Mouse (Mus musculus) 3134 (cell line): ENCODE results near the gene Crhr2.

Source experiments
- DNase-seq: peaks from one replicate; pipeline ENCODE4 v3.0.0-alpha.2; 2011; ENCODE audit warnings: low spot score; ENCODE audit not compliant: insufficient read length; ENCODE audit errors: extremely low read depth

Gene Crhr2

DNA sequence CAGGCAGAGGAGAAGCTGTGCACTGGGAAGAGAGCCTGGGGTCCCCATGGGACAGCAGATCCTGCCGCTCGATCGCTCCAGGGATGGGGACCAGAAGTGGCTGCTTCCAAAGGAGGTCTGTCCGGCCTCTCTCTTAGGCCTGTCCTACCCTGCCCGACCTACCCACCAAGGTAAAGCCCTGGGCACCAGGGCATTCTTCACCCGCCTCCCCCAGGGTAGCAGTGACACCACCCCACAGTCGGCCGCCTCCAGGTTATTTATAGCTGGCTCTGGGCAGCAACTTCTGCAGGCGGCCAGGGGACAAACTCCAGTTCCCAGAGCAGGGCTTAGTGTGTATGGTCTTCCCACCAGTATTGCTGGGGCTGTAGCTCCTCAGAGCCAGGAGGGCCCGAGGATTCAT is at the start of gene Crhr2:
Crhr2 (minus strand) TSS at position 223 of the 400 bp plus-strand sequence.
- DNase-seq = no peak

DNA sequence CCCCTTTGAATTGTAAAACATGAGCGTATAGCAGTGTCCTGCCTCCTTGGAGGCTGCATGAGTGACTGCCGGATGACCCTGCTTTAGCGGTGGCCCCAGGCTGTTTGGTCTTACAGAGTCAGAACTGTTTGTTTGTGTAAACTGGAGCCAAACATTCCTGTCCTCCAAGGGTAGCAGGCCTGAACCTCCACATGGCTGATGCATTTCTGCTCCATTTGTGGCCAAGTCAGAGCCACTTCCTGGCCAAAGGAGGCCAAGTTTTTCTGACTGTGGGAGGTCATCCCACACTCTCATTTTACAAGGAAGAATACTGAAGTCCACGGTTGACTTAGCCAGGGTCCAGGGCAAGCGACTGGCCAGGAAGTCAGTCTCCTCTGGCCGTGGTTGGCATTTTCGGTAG is 46.7 kb upstream of the Crhr2 start:
- peak; percentile 75 for DNase-seq

DNA sequence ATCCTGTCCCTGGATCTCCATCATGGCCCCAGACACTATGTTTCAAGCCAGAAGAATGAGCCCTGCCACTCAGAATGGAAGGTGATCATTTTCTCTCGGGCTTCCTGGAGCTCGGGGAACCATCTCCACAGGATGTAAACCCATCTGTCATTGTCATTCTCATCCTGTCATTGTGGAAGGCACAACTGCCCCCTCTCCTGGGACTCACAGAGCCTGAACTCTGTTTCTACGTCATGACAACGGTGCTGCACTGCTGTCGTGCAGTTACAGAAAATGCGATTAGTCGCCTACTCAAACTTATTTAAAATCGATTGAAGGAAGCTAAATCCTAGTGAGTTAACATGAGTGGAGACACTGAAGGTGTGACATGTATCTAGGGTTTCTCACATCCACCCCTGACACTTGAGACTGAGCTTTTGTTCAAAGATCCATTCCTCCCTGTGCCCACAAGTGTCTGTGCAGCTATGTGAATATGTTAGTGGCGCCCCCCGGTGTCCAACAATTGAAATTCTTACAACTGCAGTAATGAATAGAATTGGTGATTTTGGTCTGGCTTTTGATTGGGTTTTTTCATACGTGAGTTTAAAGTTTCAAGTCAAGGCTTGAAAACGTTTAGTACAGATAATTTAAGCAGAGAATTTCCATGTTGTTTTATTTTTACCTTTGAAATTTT is 44.4 kb upstream of the Crhr2 start:
- no peak for DNase-seq

DNA sequence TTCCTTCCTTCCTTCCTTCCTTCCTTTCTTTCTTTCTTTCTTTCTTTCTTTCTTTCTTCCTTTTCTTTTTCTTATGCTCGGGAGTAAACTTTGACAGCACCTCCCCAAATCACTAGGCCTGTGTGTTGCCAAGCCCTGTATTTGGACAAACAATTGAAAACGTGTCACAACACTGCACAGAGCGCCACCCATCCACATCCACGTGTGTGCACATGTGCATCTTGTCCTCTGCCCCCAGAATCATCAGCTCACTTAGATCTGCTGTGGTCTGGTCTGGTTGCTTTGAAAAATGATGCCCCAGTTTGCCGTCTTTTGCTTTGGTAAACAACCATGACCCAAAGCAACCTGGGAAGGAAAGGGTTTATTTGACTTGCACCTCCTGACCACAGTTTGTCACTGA is 43.1 kb upstream of the Crhr2 start:
- DNase-seq = no peak

DNA sequence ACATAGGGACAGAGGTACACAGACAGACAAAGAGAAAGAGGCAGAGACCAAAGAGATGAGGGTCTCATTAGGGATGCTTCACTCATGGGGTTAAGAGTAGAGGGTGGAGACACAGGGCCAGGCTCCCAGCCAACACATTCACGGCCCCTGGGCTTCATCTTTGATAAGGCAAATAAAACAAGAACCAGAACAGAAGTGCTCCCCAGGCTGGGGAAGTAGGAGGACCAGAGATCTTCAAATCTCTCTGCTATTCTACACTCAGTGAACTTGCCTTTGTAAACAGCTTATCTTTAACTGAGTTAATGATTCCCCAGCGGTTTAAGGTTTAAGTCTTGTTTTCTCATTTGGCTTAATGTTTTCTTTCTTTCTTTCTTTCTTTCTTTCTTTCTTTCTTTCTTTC is 42.6 kb upstream of the Crhr2 start:
- DNase-seq = no peak

DNA sequence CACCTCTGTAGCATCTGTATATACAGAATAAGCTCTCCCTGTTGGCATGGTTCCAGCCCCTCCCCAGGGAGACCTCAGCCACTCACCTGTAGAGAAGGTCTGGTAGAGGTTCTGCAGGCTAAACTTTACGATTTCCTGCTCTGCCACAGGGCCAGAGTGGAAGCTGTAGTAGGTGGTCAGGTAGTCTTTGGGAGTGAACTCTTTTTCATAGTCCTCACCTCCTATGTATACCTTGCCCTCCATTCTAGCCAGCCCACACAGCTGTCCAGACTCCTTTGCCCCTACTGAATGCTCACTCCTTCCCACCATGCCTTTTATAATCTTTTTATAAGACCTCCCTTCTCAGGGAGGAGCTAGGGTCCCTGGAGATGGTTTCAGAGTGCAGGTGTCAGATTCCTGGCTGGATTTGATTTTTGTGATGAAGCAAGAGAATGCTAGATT is 41.9 kb upstream of the Crhr2 start, which contains the start of gene Inmt:
Inmt (minus strand) TSS at position 303 of the 441 bp plus-strand sequence.
- DNase-seq = no peak

DNA sequence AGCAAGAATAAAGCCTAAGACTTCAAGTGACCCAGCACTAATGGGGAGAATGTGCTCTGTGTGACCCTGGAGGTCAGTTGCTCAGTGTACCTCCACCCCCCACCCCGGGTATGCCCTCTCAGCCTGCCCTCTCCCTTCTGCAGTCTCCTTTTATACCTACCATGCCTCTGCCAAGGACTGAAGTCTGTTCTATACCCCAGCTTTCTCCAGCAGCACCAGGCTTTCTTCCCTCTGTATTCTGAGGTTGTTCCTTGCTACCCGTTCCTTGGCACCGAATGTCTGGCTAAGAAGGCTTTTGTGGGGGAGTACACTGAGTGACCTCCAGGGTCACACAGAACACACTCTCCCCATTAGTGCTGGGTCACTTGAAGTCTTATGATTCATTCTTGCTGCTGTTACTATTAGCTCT is 41.1 kb upstream of the Crhr2 start:
- no peak for DNase-seq

DNA sequence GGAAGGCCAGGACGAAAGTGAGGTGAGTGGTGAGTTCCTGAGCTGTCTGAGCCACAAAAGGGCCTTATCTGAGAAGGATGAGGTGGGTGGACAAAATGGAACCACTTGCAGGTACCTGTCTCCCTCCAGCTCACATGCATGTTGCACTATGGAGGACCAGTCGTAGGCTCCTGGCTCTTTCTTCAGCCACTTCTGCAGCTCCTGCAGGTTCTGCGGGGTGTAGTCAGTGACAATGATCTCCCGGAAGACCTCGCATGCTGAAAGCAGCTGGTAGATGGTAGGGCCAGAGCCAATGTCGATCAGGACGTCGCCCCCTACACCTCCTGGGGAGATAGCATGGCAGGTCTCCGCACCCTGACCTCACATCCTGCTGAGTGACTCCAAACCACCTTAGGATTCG is 40.4 kb upstream of the Crhr2 start:
- DNase-seq = no peak

DNA sequence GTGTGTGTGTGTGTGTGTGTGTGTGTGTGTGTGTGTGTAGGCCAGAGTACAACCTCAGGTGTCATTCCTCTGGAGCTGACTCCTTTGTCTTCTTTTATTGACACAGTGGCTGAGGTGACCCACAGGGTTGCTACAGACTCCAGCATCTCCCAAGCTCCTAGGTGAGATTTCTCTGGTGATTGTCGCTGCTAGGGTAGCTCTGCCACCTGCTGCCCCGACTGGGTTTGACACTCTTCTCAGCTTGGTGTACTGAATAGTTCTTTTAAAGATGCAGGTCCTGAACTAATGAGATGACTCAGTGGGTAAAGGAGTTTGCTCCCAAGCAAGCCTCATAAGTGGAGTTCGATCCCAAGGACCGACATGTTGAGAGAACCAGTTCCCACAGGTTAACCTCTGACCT is 38.8 kb upstream of the Crhr2 start:
- no peak for DNase-seq

DNA sequence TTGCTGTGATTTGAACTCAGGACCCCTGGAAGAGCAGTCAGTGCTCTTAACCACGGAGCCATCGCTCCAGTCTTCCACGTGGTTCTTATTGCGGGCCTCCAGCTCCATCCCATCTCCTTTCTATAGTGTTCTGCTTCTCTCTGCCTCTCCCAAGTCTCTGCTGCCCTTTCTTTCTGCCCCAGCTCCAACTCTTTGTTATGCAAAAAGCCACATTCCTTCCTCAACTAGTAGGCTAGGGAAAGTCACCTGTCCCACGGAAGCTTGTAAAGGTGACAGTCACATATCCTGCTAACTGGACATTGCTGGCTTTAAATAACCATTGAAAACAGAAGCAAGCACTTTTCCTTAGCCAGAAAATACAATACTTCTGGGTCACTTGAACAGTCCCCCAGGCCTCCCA is 37.0 kb upstream of the Crhr2 start:
- DNase-seq = no peak

DNA sequence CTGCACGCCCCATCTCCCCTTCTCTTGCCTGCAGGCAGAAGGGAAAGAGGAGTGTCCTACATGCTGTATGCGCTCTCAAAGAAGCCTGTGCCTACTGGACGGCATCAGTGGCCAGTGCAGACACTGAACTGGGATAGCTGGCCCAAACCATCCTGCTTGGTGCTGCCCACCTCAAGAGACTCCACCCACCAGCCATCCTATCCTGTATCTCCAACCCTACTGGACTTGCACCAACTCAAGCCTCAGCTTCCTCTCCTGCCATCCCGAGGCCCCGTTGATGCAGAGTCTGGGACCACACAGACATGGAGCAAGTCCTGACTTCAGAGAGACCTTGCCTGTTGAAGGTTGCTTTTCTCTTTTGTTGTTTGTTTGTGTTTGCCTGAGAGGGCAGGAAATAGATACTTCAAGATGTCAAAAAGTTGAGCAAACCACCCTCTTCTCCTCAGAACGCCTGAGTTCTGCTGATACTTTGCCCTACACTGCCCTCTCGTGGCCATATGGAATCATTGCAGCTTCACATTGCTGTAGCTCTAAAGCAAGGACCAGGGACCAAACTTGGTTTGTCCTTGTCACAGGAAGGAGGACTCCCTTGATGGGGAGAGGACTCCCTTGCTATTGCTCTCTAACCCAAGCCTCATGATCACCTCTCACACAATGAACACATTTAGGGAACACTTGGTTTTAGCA is 34.1 kb upstream of the Crhr2 start:
- peak; percentile 47 for DNase-seq

DNA sequence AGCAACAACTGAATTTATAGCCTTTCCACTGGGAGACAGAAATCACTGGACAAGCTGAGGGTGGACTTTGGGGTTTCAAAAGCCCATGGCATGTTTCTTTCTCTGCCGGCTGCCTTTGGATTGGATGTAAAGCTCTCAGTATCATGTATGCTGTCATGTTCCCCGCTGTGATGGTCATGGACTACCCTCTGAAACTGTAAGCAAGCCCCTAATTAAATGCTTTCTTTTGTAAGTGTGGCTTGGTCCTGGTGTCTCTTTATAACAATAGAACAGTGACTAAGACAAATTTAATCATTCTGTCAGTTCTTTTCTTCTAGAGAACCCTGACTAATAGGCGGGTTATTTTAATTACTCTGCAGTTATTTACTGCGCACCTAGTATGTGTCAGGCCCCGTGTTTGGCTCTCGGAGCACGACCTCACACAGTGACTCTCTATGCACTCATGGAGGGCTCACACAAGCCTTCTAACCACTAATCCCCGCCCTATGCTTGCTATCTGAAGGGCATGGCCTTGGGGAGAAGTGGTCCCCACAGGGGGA is 30.3 kb upstream of the Crhr2 start:
- DNase-seq = no peak

DNA sequence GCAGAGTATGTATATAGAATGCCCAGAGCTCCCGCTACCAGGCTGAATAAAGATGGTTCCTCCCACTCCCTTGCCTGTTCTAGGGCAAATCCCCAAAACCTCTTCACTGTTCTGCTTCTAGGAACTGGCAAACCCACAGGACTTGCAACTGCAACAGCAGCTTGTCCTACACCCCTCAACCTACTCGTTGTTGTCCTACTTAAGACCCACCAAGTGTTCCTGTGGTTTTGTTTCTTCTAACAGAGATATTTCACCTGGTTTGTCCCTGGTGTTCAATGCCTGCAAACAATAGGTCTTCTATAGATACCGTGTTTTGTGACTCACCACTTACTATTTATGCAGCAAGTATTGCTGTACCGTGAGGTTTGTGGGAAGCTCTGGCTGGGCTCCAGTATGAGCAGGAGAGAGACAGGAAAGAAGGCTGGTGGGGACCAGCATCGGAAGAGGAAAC is 28.5 kb upstream of the Crhr2 start:
- no peak for DNase-seq

DNA sequence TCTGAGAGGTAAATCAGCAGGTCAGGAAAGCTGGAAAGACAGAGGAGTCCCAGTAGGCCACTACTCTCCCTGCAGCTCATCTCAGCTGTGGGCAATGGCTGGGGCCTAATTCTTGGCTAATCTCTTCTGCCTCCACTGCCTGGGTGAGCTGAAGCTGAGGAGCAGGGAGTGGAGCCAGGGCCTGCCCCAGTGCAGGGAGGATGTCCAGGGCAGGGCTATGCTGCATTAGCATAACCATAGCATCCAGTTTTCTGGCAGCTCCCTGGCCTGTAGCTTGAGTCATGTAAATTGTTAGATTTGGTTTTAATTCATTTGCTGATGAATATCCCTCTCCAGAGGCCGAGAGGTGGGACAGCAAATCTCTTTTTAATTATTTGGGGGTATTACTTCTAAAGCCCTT is 26.4 kb upstream of the Crhr2 start:
- DNase-seq = no peak

DNA sequence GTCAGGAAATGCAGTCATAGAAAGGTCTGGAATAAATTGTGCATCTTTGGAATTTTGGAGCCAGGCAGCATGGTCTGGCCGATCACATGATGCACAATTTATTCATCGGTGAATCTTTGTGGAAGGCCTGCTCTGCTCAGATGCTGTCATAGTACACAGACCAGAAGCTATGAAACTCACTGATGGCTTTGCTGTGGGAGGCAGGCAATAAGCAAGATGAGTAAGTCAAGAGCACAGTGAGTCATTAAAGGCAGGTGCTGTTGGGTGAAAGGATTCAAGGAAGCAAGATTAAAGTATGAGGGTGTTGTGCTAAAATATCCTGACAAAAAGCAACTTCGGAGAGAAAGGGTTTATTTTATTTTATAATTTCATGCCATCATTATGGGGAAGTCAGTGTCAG is 19.4 kb upstream of the Crhr2 start:
- DNase-seq = no peak

DNA sequence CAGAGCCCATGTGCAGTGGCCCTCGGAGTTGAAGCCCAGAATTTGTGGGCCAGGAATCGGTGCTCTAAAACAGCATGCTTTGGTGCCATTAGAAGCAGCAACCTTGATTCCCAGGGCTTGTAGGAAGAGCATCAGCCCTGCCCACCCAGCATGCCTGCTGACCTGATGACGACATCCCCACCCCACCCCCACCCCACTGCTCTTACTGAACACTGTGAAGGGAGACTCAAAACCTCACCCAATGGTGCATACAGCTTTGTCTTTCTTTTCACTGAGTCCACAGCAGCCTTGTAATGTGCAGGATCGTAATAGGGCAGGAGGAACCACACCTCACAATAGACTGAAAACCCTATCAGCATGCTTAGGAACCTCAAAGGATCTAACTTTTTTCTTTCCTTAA is 13.3 kb upstream of the Crhr2 start:
- DNase-seq = no peak

DNA sequence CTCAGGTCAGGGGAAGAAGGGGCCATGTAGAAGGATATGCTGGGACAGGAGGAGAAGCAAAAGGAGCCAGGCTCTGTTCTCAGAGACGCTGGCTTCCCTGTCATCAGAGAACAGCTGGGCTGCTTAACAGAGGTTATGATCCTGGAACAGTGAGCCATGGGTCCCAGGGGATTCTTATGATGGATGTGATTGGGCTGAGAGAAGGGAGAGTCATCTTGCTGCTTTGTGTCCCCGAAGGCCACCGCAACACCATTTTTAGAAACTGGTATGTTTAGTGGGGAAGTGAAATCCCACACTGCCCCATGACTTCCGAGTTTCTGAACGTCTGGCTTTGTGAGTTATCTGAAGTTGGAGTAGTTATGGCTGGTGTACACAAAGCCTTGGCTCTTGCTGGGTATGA is 12.5 kb upstream of the Crhr2 start:
- DNase-seq = no peak

DNA sequence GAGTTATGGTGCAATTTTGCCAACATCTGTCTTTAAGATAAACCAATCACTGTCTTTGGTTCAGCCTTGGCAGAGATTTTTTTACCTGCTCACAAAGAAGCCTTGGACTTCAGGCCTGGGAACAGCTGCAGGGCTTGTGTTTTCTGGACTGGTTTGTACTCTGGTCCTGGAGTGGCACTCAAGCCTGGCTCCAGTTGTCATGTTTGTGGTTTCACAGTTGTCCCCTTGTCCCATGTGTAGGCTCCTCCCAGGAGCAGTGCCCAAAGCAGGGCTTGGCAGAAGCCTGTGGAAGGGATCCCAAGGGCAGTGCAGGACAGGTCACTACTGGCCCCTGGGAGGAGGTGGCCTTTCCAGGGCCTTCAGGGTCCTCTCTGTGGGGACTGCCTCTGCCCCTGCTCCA is 5.5 kb upstream of the Crhr2 start:
- no peak for DNase-seq

DNA sequence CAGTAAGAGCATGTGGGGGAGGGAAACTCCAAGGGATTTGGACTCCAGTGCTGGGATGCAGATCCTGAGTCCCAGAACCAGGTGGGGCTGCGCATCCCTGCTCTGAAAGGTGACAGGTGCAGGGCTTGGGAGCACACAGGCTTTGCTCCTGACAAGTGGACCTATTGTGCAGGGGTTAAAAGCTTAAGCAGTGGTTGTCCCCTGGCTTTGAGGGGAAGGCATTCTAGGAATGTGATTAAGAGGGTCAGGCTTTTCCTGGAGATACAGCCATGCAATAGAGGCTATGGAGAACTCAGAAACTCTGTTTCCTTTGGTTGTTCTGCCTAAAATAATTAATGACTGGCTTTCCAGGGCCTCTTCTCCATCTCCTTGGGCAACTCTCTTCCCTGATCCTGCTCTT is 609 bp upstream of the Crhr2 start:
- no peak for DNase-seq

DNA sequence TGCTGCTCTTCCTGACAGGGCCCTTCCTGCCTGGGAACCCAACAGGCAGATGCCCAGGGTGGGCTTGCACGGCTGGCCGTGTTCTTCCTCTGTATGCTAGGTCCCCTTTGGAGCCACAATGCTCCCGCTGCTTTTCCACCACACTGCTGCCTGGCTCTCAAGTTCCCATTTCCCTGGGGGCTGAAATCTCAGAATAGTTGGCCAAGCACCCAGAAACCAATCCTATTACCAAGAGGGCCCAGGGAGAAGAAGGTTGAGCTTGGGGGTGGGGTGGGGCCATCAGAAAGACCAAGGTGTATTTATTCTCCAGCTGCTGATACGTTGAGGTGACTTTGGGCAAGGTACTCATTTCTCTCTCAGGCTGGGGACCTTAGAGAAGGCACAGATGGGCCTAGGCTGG is 1.5 kb downstream of the Crhr2 start:
- DNase-seq = no peak

DNA sequence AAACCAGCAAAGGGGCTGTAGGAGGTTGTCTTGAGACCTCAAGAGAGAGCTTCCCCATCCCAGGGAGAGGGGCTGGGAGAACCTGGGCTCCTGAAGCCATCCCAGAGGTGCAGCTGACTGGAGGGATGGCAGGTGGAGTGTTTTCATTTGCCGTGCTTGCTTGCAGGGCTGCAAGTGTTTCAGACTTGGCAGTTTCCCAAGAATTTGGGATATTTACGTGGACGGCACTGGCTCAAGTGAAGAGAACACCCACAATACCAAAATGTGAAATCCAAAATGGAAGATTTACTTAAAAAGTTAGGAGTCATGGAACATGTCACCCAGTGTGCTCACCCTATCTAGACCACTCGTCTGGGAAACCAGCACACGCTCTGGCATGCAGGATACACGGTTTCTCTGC is 2.2 kb downstream of the Crhr2 start:
- DNase-seq = no peak

DNA sequence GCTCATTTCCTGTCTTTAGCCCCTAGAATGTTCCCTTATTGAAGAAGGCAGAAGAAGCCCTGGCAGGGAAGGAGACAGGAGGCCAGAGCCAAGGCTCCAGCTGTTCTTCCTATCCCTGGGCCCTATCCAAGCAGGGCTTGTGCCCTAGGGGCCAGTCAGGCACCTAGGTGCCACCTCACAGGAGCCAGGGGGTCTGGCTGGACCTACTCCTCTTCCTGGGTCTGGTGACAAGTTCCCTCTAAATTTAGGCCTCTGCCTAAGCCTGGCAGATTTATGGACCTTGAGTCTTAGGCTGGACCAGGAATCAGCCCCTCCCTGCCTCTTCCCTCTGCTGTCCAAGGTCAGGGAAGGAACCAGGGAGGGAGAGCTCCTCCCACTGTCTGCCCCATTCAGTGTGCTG is 4.4 kb downstream of the Crhr2 start:
- DNase-seq = no peak
